Mouse (Mus musculus) layer of hippocampus, adult 2 months (tissue): ENCODE measurements around the gene Faim. TPM values are rescaled to one million over a fixed set of nuclear protein-coding genes. Genes with fewer than 3 reads are reported as not detected.

Experiments
- DNase-seq, 2 experiments: peaks; one replicate each; pipeline ENCODE4 v3.0.0; 2022; ENCODE audit warnings: low spot score in 2 of 2
- H3K27ac ChIP-seq: fragments of 200-600 bp; 2 replicates; pipeline ENCODE4 v1.8.1; 2022
- H3K4me3 ChIP-seq: fragments of 200-600 bp; 2 replicates; pipeline ENCODE4 v1.8.1; 2022; ENCODE audit warnings: mild to moderate bottlenecking
- CTCF ChIP-seq: fragments of 200-600 bp; conservative IDR thresholded peaks from 2 replicates; pipeline ENCODE4 v1.8.1; 2022; ENCODE audit warnings: antibody characterized with exemption, mild to moderate bottlenecking, moderate library complexity
- long read RNA-seq, 2 experiments: library from polyadenylated mRNA; stranded (forward); transcript quantifications; one replicate each; pipeline ENCODE4 v2.0.0; 2021; ENCODE audit warnings: borderline mapping rate in 2 of 2
- total RNA-seq, 2 experiments: library from RNA; stranded (reverse); gene quantifications; 2 replicates each; pipeline ENCODE4 v1.2.3; 2021

Gene Faim
- 10 to 100 TPM; 60.0 to 61.1 TPM for total RNA-seq
- long read RNA-seq, experiment 1, transcript Faim-201 (5 exons, 1,019 nt): minor isoform, 5 of 54 reads
- long read RNA-seq, experiment 1, transcript Faim-202 (6 exons, 803 nt): major isoform, 35 of 54 reads
- long read RNA-seq, experiment 1, partial matches to known transcripts: 13 of 54 reads
- long read RNA-seq, experiment 1, other reads (novel, unspliced or antisense): 1 of 54 reads
- long read RNA-seq, experiment 2, transcript Faim-202 (6 exons, 803 nt): major isoform, 41 of 57 reads
- long read RNA-seq, experiment 2, transcript Faim-201 (5 exons, 1,019 nt): minor isoform, 5 of 57 reads
- long read RNA-seq, experiment 2, partial matches to known transcripts: 9 of 57 reads
- long read RNA-seq, experiment 2, other reads (novel, unspliced or antisense): 2 of 57 reads

- peak within 1 kb of the TSS; percentile 99 for H3K4me3 ChIP-seq
- H3K27ac ChIP-seq: peak within 1 kb of the TSS; percentile 87
- peak; percentile 100 for DNase-seq
- TF ChIP-seq CTCF: peak; percentile 35
Observed at GRCm38 (mm10) chr9:98985800-98986475, at the start of gene Faim. Gene Faim (plus strand): TSS chr9:98986373.

GRCm38 (mm10) chr9:98939290-98939689 lies 46.9 kb upstream of the Faim start:
- TF ChIP-seq CTCF: peak; percentile 68
- no peak for DNase-seq
- Histone ChIP-seq H3K27ac (no peak overlapping the region), H3K4me3 (no peak overlapping the region)

DNA sequence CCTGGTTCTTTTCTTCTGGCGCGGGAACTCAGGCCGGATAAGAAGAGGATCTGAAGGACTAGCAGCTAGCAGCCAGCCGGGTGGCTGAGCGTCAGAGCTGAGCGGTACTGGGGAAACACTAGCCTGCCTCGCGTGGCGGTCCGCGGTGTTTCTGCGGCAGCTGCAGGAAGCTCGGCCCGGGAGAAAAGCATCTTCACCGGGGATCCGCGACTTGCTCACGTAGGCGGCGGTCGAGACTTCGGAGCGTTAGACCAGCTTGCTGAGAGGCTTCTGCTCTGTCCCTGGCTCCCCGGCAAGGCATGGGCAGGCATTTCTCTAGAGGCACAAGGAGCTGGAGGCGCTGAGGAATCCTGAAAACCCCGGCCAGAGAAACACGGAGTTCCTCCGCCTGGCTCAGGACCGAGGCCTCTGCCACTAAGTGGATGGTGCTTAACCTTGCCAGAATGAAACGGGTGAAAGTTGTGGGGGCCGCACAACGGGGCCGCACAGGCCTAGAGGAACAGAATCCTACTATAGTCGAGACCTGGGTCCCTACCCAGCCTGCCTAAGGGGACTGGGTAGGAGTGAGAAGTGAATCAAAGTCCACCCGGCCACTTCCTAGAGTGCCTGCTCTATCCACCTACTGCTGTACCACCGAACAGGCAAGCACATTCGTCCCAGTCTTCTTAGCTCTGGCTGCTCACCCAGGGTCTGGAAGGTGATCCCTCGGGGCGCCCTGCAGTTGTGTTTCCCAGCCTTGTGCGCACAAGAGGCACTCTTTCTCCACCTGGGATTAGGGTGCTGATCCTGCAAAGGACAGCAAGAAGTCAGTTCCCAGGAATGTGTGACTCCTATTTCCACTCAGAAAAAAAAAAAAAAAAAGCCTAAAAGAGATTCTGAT lies 33.8 kb upstream of the Faim start:
- H3K4me3 ChIP-seq: no peak overlapping the region
- no peak for DNase-seq
- no peak overlapping the region for H3K27ac ChIP-seq
- peak; percentile 44 for TF ChIP-seq CTCF

DNA sequence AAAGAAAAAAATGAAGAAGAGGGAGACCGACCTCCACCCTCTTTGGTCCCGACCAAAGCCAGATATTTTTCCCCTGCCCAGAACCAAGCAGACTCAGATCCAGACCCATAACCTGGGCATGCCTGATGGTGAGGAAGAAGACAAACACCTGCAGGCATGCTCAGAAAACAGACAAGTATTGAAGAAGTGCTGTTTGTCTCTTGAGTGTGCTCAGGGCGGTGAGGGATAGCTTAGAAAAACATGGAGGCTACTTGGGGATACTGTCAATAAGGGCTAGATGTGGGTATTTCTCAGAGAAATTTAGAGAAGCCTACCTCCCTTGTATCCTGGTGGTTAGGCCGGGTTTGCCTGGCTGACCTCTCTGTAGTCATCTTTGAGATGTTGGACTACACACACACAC lies 32.9 kb upstream of the Faim start:
- Histone ChIP-seq H3K27ac (no peak overlapping the region), H3K4me3 (no peak overlapping the region)
- TF ChIP-seq CTCF: no peak
- no peak for DNase-seq

GRCm38 (mm10) chr9:98953830-98954229 lies 32.3 kb upstream of the Faim start:
- no peak for DNase-seq

GRCm38 (mm10) chr9:98954391-98955102 lies 31.6 kb upstream of the Faim start:
- H3K27ac ChIP-seq: peak overlapping the region; percentile 73; the same call in 1 of the 2 replicates
- TF ChIP-seq CTCF: no peak

More at GRCm38 (mm10) chr9:98953830-98954229, 32.3 kb upstream of the Faim start:
- Histone ChIP-seq H3K4me3 (no peak overlapping the region), H3K27ac (no peak overlapping the region)
- TF ChIP-seq CTCF: no peak

GRCm38 (mm10) chr9:98955103-98955715 lies 31.0 kb upstream of the Faim start, which contains the start of gene Foxl2:
Gene Foxl2 (plus strand): TSS chr9:98955288.
- Histone ChIP-seq H3K4me3 (peak within 1 kb of the TSS; percentile 47), H3K27ac (peak within 1 kb of the TSS; percentile 73)
- DNase-seq: no peak
- no peak for TF ChIP-seq CTCF

More at GRCm38 (mm10) chr9:98954391-98955102, 31.6 kb upstream of the Faim start:
- DNase-seq: no peak
- peak overlapping the region; percentile 47 for H3K4me3 ChIP-seq

GRCm38 (mm10) chr9:98955716-98956224 lies 30.4 kb upstream of the Faim start:
- H3K4me3 ChIP-seq: peak overlapping the region; percentile 47
- peak; percentile 48 for TF ChIP-seq CTCF
- DNase-seq: no peak
- H3K27ac ChIP-seq: peak overlapping the region; percentile 65

GRCm38 (mm10) chr9:98956591-98957381 lies 29.4 kb upstream of the Faim start:
- DNase-seq: no peak
- TF ChIP-seq CTCF: no peak
- no peak overlapping the region for H3K27ac ChIP-seq
- H3K4me3 ChIP-seq: peak overlapping the region; percentile 44

DNA sequence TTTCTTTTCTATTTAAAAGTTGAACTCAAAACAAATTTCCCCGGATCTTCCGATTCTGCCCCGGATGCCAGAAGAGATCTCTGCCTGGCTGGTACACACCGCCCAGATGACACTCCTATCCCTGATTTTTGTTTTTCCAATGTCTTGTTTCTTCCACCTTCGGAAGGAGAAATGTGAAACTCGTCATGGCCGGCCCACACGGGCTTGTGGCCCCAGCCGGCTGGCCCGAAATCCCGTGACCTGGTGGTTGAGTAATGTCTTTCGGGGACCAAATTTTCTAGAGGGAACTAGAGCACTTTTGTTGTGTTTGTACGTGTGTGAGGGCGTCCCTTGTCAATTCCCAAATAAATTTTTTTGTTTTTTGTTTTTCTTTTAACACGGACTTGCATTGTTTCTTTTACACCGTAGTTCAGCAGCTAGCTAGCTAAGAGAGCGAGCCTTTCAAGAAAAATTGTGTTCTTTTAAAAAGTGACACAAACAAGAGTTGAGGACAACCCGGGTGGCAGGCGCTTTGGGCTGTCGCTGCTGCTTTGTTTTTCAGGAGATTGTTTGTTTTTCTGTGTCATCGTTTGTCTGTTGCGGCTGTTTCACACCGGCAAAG lies 28.3 kb upstream of the Faim start:
- no peak overlapping the region; the same call in 1 of the 2 replicates for H3K4me3 ChIP-seq
- TF ChIP-seq CTCF: no peak
- 0 out of 2 replicates have a peak overlapping the region, but pooled peaks have one; percentile 23 for H3K27ac ChIP-seq
- no peak for DNase-seq
